Mouse (Mus musculus) cortical plate, adult 2 months (tissue): ENCODE measurements around the gene Pygo1.

ENCODE experiments used
- CTCF ChIP-seq: fragments of 200-500 bp; IDR thresholded peaks from 2 replicates; pipeline ENCODE4 v1.5.1; 2011; ENCODE audit warnings: mild to moderate bottlenecking, control low read depth, low read length; ENCODE audit not compliant: insufficient read depth; ENCODE audit errors: extremely low read depth
- POLR2A ChIP-seq: fragments of 200-500 bp; IDR thresholded peaks from 2 replicates; pipeline ENCODE4 v1.6.1; 2011; ENCODE audit warnings: mild to moderate bottlenecking, low read length, control low read depth; ENCODE audit not compliant: insufficient read depth; ENCODE audit errors: extremely low read depth

DNA sequence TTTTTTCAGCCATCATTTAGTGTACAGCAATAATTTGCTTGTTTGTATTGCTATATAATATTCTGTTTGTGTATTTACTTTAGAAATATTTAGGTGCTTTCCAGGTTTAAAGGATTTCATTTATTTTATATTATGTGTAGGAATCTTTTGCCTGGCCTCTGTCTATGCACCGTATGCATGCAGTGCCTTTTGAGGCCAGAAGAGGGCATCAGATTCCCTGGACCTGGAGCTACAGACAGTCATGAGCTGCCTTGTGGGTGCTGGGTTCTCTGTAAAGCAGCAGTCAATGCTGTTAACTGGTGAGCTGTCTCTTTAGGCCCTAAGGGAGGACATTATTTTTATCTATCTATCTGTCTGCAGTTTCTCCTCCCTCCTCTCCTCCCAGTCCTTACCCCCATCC is 30.1 kb downstream of the Pygo1 start:
- peak; percentile 59 for TF ChIP-seq CTCF
- TF ChIP-seq POLR2A, result no peak
